Mouse (Mus musculus) midbrain, embryonic 12.5 days (tissue): ENCODE results near the gene Chm. TPM values are rescaled to one million over a fixed set of nuclear protein-coding genes. Genes with fewer than 3 reads are reported as not detected.

Experiments used
- microRNA counts: library from miRNA; unstranded; fragments of <30 nt; microRNA quantifications from one replicate; lab custom pipeline; 2017
- microRNA-seq: library from miRNA; unstranded; fragments of <30 nt; microRNA quantifications from one replicate; pipeline ENCODE4, GENCODE M21; 2017
- polyA plus RNA-seq: library from polyadenylated mRNA; unstranded; fragments of >200 nt; fragmentation: Nextera tagmentation; extraction: Ambion mirVana; gene quantifications from 2 replicates; pipeline ENCODE4 v1.2.1, GENCODE M21; 2016

The Chm gene
- polyA plus RNA-seq, 1 experiment from 2014 or later = 16.2 TPM

MicroRNAs within 50 kb of the gene (microRNA counts, 519-probe panel; counts per million panel counts)
- microRNA mmu-miR-361 (lab: Ali Mortazavi, UCI) = not detected

Small RNAs within 50 kb of the gene (microRNA-seq; reads per million reads assigned to microRNA genes)
- 4,065 reads per million, percentile 88 among the genes with 10 or more reads in this experiment for gene Mir361

Other genes with a start within 250 kb of the Chm start
- gene Dach2, start 112.0 kb upstream of the Chm start, polyA plus RNA-seq = 6.9 and 9.1 TPM in 2 replicates